Mouse (Mus musculus) myocyte (in vitro differentiated cells): ENCODE data around the gene Kcnt2. TPM values are rescaled to one million over a fixed set of nuclear protein-coding genes. Genes with fewer than 3 reads are reported as not detected.

Experiments used
- H3K27me3 ChIP-seq: one replicate; pipeline ENCODE4 v1.6.1; 2011; ENCODE audit not compliant: control insufficient read depth, insufficient read depth, insufficient read length
- H3K36me3 ChIP-seq: one replicate; pipeline ENCODE4 v1.6.1; 2011; ENCODE audit not compliant: control insufficient read depth, insufficient read depth
- H3K4me2 ChIP-seq: one replicate; pipeline ENCODE4 v1.6.1; 2011; ENCODE audit warnings: low read depth, control low read depth
- H3K4me3 ChIP-seq: one replicate; pipeline ENCODE4 v1.5.1; 2011; ENCODE audit warnings: mild to moderate bottlenecking, control low read depth, moderate library complexity
- H3K79me2 ChIP-seq: one replicate; pipeline ENCODE4 v1.6.1; 2011; ENCODE audit not compliant: control insufficient read depth, insufficient read depth
- H3ac ChIP-seq: one replicate; pipeline ENCODE4 v1.6.1; 2011; ENCODE audit not compliant: control insufficient read depth, insufficient read length
- CEBPB ChIP-seq: IDR thresholded peaks from 2 replicates; pipeline ENCODE4 v1.6.1; 2011; ENCODE audit warnings: mild to moderate bottlenecking, moderate library complexity; ENCODE audit not compliant: poor library complexity, insufficient read depth, severe bottlenecking
- E2F4 ChIP-seq: IDR thresholded peaks from one replicate; pipeline ENCODE4 v1.6.1; 2011; ENCODE audit warnings: mild to moderate bottlenecking, control low read depth, moderate library complexity; ENCODE audit not compliant: insufficient read depth
- MAX ChIP-seq: IDR thresholded peaks from one replicate; pipeline ENCODE4 v1.6.1; 2011; ENCODE audit warnings: low read depth, mild to moderate bottlenecking, control low read depth
- MYOD1 ChIP-seq, 3 experiments: IDR thresholded peaks; one replicate each; pipeline ENCODE4 v1.6.1; 2011; ENCODE audit warnings: control low read depth in 2 of 3, low read depth in 2 of 3, mild to moderate bottlenecking in 2 of 3, moderate library complexity in 1 of 3; ENCODE audit not compliant: insufficient read length in 2 of 3, control insufficient read depth in 1 of 3
- MYOG ChIP-seq, 3 experiments: IDR thresholded peaks; one replicate each; pipeline ENCODE4 v1.6.1; 2011; ENCODE audit warnings: control low read depth in 2 of 3, low read depth in 2 of 3, mild to moderate bottlenecking in 2 of 3; ENCODE audit not compliant: insufficient read length in 2 of 3, control insufficient read depth in 1 of 3, insufficient read depth in 1 of 3
- POLR2A ChIP-seq: IDR thresholded peaks from one replicate; pipeline ENCODE4 v1.6.1; 2011; ENCODE audit warnings: low read depth, mild to moderate bottlenecking, control low read depth, moderate library complexity; ENCODE audit not compliant: insufficient read length
- POLR2AphosphoS2 ChIP-seq: IDR thresholded peaks from one replicate; pipeline ENCODE4 v1.6.1; 2011; ENCODE audit warnings: low read depth, control low read depth; ENCODE audit not compliant: insufficient read length
- REST ChIP-seq: IDR thresholded peaks from one replicate; pipeline ENCODE4 v1.6.1; 2011; ENCODE audit warnings: mild to moderate bottlenecking, control low read depth, moderate library complexity; ENCODE audit not compliant: insufficient read depth, insufficient read length
- SRF ChIP-seq: IDR thresholded peaks from one replicate; pipeline ENCODE4 v1.6.1; 2011; ENCODE audit warnings: low read depth; ENCODE audit not compliant: control insufficient read depth, insufficient read length
- TCF12 ChIP-seq: IDR thresholded peaks from one replicate; pipeline ENCODE4 v1.6.1; 2011; ENCODE audit warnings: mild to moderate bottlenecking, control low read depth; ENCODE audit not compliant: poor library complexity, insufficient read depth, severe bottlenecking
- TCF3 ChIP-seq: IDR thresholded peaks from one replicate; pipeline ENCODE4 v1.6.1; 2011; ENCODE audit warnings: low read depth, control low read depth; ENCODE audit not compliant: insufficient read length
- USF1 ChIP-seq: IDR thresholded peaks from one replicate; pipeline ENCODE4 v1.6.1; 2011; ENCODE audit warnings: low read depth, mild to moderate bottlenecking, control low read depth, moderate library complexity
- polyA plus RNA-seq: library from polyadenylated mRNA; unstranded; fragments of >200 nt; fragmentation: generic; extraction: Trizol; gene quantifications from one replicate; pipeline ENCODE4 v1.2.1, GENCODE M21; 2012; ENCODE audit warnings: missing spikeins

The Kcnt2 gene
- polyA plus RNA-seq, 1 experiment: 0.19 TPM

DNA sequence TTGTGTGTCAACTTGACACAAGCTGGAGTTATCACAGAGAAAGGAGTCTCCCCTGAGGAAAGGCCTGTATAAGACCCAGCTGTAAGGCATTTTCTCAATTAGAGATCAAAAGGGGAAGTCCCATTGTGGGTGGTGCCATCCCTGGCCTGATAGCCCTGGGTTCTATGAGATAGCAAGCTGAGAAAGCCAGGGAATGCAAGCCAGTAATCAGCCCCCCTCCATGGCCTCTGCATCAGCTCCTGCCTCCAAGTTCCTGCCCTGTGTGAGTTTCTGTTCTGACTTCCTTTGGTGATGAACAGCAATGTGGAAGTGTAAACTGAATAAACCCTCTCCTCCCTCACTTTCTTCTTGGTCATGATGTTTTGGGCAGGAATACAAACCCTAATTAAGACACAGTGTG is 29.9 kb downstream of the Kcnt2 start:
- no peak overlapping the region for H3K4me2 ChIP-seq
- H3K4me3 ChIP-seq: no peak overlapping the region

DNA sequence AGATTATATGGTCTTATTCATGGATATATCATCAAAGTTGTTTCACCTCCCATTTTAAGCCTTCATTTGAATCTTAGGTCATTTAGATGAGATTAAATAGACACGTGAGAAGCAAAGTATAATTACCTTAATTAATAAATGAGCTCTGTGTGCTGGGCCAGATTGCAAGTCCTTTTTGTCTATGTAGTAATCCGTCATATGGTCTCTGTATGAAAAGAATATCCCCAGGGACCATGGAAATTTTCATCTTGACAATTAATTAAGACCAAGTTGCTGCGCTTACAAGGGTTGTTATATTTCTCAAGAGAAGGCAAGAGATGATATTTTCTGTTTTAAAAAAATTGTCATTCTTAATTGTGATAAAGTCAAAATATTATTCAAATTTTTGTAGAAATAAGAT is 47.2 kb downstream of the Kcnt2 start:
- Histone ChIP-seq H3K79me2 (no peaks in the 10 kb centered on the region), H3K4me2 (no peak overlapping the region), H3K27me3 (no peaks in the 10 kb centered on the region), H3K36me3 (no peaks in the 10 kb centered on the region), H3K4me3 (no peak overlapping the region), H3ac (no peak overlapping the region)
- TF ChIP-seq TCF12 (no peak), REST (no peak), SRF (no peak), CEBPB (no peak), POLR2AphosphoS2 (no peak), USF1 (no peak), E2F4 (no peak), MYOD1 (IDR thresholded peaks at IDR 0.05; ENCODE audit: control insufficient read depth in 1 of 3, insufficient read length in 2 of 3, low read depth in 2 of 3) (no peak), TCF3 (no peak), MYOG (IDR thresholded peaks at IDR 0.05; ENCODE audit: control insufficient read depth in 1 of 3, insufficient read depth in 1 of 3, insufficient read length in 2 of 3, low read depth in 2 of 3) (no peak), POLR2A (no peak), MAX (no peak)

More for the DNA sequence above, 29.9 kb downstream of the Kcnt2 start:
- no peaks in the 10 kb centered on the region for H3K27me3 ChIP-seq
- no peaks in the 10 kb centered on the region for H3K36me3 ChIP-seq
- no peak overlapping the region for H3ac ChIP-seq
- TF ChIP-seq REST: no peak
- no peak for TF ChIP-seq E2F4
- TF ChIP-seq POLR2AphosphoS2: no peak
- no peak for TF ChIP-seq SRF
- no peak for TF ChIP-seq POLR2A
- no peaks in the 10 kb centered on the region for H3K79me2 ChIP-seq

- Histone ChIP-seq H3K4me3 (no peak overlapping the region), H3ac (no peak overlapping the region), H3K27me3 (no peaks in the 10 kb centered on the region), H3K4me2 (no peak overlapping the region), H3K36me3 (no peaks in the 10 kb centered on the region), H3K79me2 (no peaks in the 10 kb centered on the region)
- TF ChIP-seq MAX: no peak
- TF ChIP-seq TCF3: no peak
- no peak for TF ChIP-seq REST
- TF ChIP-seq POLR2A: no peak
- TF ChIP-seq E2F4: no peak
- no peak for TF ChIP-seq MYOG (IDR thresholded peaks at IDR 0.05; ENCODE audit: control insufficient read depth in 1 of 3, insufficient read depth in 1 of 3, insufficient read length in 2 of 3, low read depth in 2 of 3)
- TF ChIP-seq TCF12: no peak
- no peak for TF ChIP-seq SRF
- TF ChIP-seq USF1: no peak
- TF ChIP-seq MYOD1 (IDR thresholded peaks at IDR 0.05; ENCODE audit: control insufficient read depth in 1 of 3, insufficient read length in 2 of 3, low read depth in 2 of 3): no peak
- no peak for TF ChIP-seq POLR2AphosphoS2
- no peak for TF ChIP-seq CEBPB
These were observed 49.5 kb downstream of the Kcnt2 start for GRCm38 (mm10) chr1:140295482-140295881.

GRCm38 (mm10) chr1:140304244-140304643 is 58.3 kb downstream of the Kcnt2 start:
- no peak overlapping the region for H3K4me3 ChIP-seq
- no peak for TF ChIP-seq MYOG (IDR thresholded peaks at IDR 0.05; ENCODE audit: control insufficient read depth in 1 of 3, insufficient read depth in 1 of 3, insufficient read length in 2 of 3, low read depth in 2 of 3)
- no peak for TF ChIP-seq USF1
- TF ChIP-seq POLR2A: no peak
- no peak for TF ChIP-seq TCF3
- no peak for TF ChIP-seq SRF
- no peak for TF ChIP-seq MYOD1 (IDR thresholded peaks at IDR 0.05; ENCODE audit: control insufficient read depth in 1 of 3, insufficient read length in 2 of 3, low read depth in 2 of 3)
- no peak for TF ChIP-seq REST
- TF ChIP-seq TCF12: no peak
- no peak for TF ChIP-seq POLR2AphosphoS2
- TF ChIP-seq E2F4: no peak
- TF ChIP-seq MAX: no peak
- no peak for TF ChIP-seq CEBPB
- H3K27me3 ChIP-seq: no peaks in the 10 kb centered on the region
- H3K4me2 ChIP-seq: no peak overlapping the region
- no peaks in the 10 kb centered on the region for H3K79me2 ChIP-seq
- no peak overlapping the region for H3ac ChIP-seq
- H3K36me3 ChIP-seq: no peaks in the 10 kb centered on the region

GRCm38 (mm10) chr1:140305344-140305743 is 59.4 kb downstream of the Kcnt2 start:
- Histone ChIP-seq H3K4me2 (no peak overlapping the region), H3K27me3 (no peaks in the 10 kb centered on the region), H3K4me3 (no peak overlapping the region), H3ac (no peak overlapping the region), H3K79me2 (no peaks in the 10 kb centered on the region), H3K36me3 (no peaks in the 10 kb centered on the region)
- TF ChIP-seq POLR2AphosphoS2 (no peak), USF1 (no peak), CEBPB (no peak), E2F4 (no peak), TCF12 (no peak), REST (no peak), MYOG (IDR thresholded peaks at IDR 0.05; ENCODE audit: control insufficient read depth in 1 of 3, insufficient read depth in 1 of 3, insufficient read length in 2 of 3, low read depth in 2 of 3) (no peak), MYOD1 (IDR thresholded peaks at IDR 0.05; ENCODE audit: control insufficient read depth in 1 of 3, insufficient read length in 2 of 3, low read depth in 2 of 3) (no peak), SRF (no peak), MAX (no peak), POLR2A (no peak), TCF3 (no peak)
